Mouse (Mus musculus) layer of hippocampus, adult 8-10 months (tissue): ENCODE results near the gene Pate1. TPM values are rescaled to one million over a fixed set of nuclear protein-coding genes. Genes with fewer than 3 reads are reported as not detected.

Source experiments
- DNase-seq, 2 experiments: peaks; one replicate each; pipeline ENCODE4 v3.0.0; 2022; ENCODE audit warnings: low spot score in 2 of 2
- total RNA-seq, 4 experiments: library from RNA; stranded (reverse); gene quantifications; 2 replicates each; pipeline ENCODE4 v1.2.4; 2022

Pate1 gene
- total RNA-seq = not detected

GRCm38 (mm10) chr9:35687013-35687412 is at the start of gene Pate1:
TSS of gene Pate1 (minus strand) at chr9:35687390.
- peak in 1 of 2 experiments; percentile 28 for DNase-seq

DNA sequence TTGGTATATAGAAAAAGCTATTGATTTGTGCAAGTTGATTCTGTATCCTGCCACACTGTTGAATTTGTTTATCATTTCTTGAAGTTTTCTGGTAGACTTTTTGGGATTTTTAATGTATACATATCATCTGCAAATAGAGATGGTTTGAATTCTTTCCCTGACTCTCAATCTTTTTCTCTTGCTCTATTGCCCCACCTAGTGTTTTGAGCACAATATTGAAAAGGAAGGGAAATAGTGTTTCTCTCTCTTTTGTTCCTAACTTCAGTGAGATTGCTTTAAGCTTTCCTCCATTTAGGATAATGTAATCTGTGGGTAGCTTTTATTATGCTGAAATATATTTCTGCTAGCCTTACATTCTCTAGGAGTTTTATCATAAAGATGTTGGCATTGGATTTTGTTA is 20.1 kb upstream of the Pate1 start:
- no peak for DNase-seq

- no peak for DNase-seq
Observed at GRCm38 (mm10) chr9:35691924-35692323, 4.7 kb upstream of the Pate1 start.

DNA sequence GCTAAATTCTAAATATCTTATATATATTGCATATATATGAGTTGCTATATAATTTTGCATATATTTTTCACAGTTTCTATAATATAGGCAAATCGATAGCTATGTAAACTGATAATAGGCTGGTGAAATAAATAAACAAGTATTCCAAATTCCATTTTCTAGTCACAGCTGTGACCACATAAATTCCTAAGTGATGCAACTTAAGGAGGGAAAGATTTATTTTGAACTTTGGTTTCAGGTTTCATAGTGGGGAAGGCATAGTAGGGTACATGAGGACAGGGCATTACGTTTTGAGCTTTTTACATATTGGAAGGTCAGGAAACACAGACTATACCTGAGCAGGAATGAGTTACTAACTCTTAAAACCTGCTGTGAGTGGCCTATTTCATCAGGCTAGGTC is 13.6 kb downstream of the Pate1 start:
- DNase-seq = no peak

GRCm38 (mm10) chr9:35648102-35648501 is 39.1 kb downstream of the Pate1 start, which contains the start of gene Pate3:
TSS of gene Pate3 (minus strand) at chr9:35648202.
- no peak for DNase-seq

Other genes starting within 250 kb of the Pate1 start
- gene Gm1113, start 169.1 kb downstream of the Pate1 start, total RNA-seq = not detected
- 10 to 100 TPM; 14.2 to 17.9 (median 16.1) TPM for gene Ddx25, start 128.9 kb downstream of the Pate1 start, total RNA-seq
- gene Pus3, start 128.8 kb downstream of the Pate1 start, total RNA-seq = 10 to 100 TPM; 10.7 to 12.8 (median 12.2) TPM
- gene Pate2, start 117.1 kb downstream of the Pate1 start, total RNA-seq = 1 to 10 TPM in 3 of 4 experiments, under 1 TPM in 1; 0.76 to 2.1 (median 1.4) TPM
- gene Hyls1, start 117.0 kb downstream of the Pate1 start, total RNA-seq = 10 to 100 TPM; 14.8 to 16.2 (median 15.3) TPM
- gene Pate4, start 75.4 kb downstream of the Pate1 start, total RNA-seq = not detected
- not detected for gene Pate3, start 39.2 kb downstream of the Pate1 start, total RNA-seq
- not detected for gene Gm17677, start 53.7 kb upstream of the Pate1 start, total RNA-seq
- not detected for gene Gm17727, start 90.7 kb upstream of the Pate1 start, total RNA-seq
- not detected for gene Gm27235, start 102.7 kb upstream of the Pate1 start, total RNA-seq
- not detected for gene D730048I06Rik, start 102.7 kb upstream of the Pate1 start, total RNA-seq
- gene 9230110F15Rik, start 156.8 kb upstream of the Pate1 start, total RNA-seq = not detected
- under 1 TPM in 2 of 4 experiments, not detected in 2; 0.18 to 0.21 TPM for gene 9230113P08Rik, start 221.0 kb upstream of the Pate1 start, total RNA-seq